ENCODE assay signal across 16 mouse cellular contexts in genomic region chr13:14018283-14018682, GRCm38 (mm10).
"Had no signal": no experiment of that assay in that cellular context is flagged by ENCODE, and none has a peak within 500 bp of the region (broad histone marks: within the 10 kb centered on the region; RNA-seq: fewer than 3 reads in every experiment).

No protein-coding gene starts in this region.

- DNase-seq: kidney, adult 8-10 months; kidney, postnatal 25 days; layer of hippocampus, postnatal 36 days; lung, embryonic 14.5 days; lung, postnatal 10 days; lung, postnatal 4 days; right cerebral cortex, adult 18-20 months; right cerebral cortex, postnatal 25 days; thymus, adult 2 months; thymus, postnatal 25 days had no signal

- ATAC-seq: intestine, postnatal 0 days; midbrain, embryonic 16.5 days had no signal

- H3K9ac ChIP-seq: limb, embryonic 15.5 days; lung, embryonic 14.5 days; midbrain, embryonic 12.5 days; neural tube, embryonic 15.5 days had no signal

- H3K4me1 ChIP-seq: limb, embryonic 15.5 days; midbrain, embryonic 12.5 days; neural tube, embryonic 15.5 days had no signal

- H3K27me3 ChIP-seq: limb, embryonic 15.5 days; megakaryocyte, embryonic 14.5 days; midbrain, embryonic 12.5 days; neural tube, embryonic 15.5 days had no signal

- H3K27ac ChIP-seq: limb, embryonic 15.5 days; midbrain, embryonic 12.5 days; neural tube, embryonic 15.5 days had no signal

- H3K4me2 ChIP-seq: limb, embryonic 15.5 days; lung, embryonic 14.5 days; midbrain, embryonic 12.5 days; neural tube, embryonic 15.5 days had no signal

- H3K9me3 ChIP-seq: limb, embryonic 15.5 days; megakaryocyte, embryonic 14.5 days; midbrain, embryonic 12.5 days; neural tube, embryonic 15.5 days had no signal

- H3K4me3 ChIP-seq: limb, embryonic 15.5 days; megakaryocyte, embryonic 14.5 days; midbrain, embryonic 12.5 days; neural tube, embryonic 15.5 days had no signal
